Mouse (Mus musculus): ENCODE results near the gene Tenm1. TPM values are rescaled to one million over a fixed set of nuclear protein-coding genes. Genes with fewer than 3 reads are reported as not detected.
A peak's percentile ranks its signal among the peaks of the same experiment; 100 is the strongest.

The Tenm1 gene
- polyA plus RNA-seq, 1 experiment = 14.6 TPM

DNA sequence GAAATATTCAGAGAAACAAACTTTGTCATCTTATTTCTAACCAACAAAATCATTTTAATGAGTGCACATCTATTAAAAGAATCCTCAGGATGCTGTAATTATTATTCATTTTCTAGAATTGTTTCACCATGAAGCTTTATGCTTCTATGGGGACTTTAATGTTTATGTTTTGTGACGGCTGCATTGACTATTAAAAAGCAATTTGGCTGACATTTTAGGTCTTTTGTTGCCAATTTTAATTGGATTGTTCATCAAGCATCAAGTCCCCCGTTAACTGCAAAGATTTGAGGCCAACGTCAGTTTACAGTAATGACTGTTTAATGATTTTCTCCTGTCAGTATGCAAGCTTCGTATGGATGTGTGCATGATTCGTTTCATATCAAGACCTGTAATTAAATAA, 461.3 kb downstream of the Tenm1 start:
- DNase-seq (ENCODE audit: extremely low spot score in 1 of 2, low spot score in 1 of 2) = no peak

DNA sequence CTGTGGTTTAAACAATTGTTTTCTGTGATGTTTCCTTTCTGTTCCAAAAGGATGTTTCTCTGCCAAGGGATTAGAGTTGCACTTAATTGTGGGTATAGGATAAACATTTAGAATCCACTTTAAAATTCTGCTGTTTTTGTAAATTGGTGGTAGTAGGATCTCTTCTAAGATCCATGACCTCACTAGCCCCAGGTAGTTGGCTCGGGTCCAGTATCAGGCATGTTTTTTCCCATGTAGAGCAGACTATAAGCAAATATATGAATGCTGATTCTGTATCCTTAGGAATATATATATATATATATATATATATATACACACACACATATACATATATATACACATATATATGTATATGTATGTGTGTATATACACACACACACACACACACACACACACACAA, 567.2 kb downstream of the Tenm1 start:
- DNase-seq (ENCODE audit: extremely low spot score in 1 of 2, low spot score in 1 of 2) = no peak

DNA sequence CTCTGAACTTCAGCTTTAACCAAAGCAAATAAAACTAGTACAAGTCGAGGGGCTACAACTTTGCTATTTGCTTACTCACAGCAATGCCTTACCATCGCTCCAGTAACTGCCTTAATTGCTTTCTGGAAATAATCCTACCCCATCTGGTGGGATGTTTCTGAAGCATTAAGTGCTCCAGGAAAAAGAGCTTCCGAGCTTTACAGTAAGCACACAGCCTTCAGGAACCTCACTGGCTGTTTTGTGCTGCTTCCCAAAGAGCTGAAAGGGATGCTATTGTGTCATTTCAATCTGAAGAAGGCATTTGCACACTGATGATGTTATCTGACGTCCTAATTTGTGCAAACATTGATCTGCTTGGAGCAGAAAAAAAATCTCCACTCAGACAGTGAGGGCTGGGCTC, 647.4 kb downstream of the Tenm1 start:
- DNase-seq (ENCODE audit: extremely low spot score in 1 of 2, low spot score in 1 of 2) = no peak

DNA sequence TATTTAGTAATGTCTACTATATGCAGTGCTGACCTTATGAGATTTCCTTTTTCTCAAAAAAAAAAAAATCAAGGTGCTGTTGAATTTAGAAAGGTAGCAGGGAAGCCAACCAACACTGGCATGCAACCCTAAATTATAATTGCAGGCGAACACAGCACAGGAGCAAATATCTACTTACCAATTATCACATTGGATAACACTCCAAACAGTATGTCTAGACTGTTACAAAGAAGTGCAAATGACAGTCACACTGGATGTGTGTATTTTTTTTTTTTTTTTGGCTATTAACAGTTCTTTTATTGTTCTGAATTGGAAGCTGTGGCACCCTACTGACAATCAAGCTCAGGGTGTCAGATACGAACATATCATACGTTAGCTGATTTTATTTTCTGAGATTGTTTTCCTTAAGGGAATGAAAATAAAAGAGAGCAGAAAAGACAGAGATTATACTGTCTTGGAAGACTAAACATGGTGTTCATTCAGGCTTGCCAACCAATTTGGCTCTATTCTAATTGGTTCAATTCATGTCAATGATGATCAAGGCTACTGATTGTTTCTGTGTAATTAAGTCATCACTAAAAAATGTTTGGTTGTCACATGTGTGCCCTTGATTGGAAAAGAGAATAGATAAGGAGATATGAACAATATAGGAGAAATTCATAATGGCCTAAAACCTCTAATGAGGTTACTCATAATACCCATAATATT, 710.7 kb downstream of the Tenm1 start:
- no peak for DNase-seq (ENCODE audit: extremely low spot score in 1 of 2, low spot score in 1 of 2)

DNA sequence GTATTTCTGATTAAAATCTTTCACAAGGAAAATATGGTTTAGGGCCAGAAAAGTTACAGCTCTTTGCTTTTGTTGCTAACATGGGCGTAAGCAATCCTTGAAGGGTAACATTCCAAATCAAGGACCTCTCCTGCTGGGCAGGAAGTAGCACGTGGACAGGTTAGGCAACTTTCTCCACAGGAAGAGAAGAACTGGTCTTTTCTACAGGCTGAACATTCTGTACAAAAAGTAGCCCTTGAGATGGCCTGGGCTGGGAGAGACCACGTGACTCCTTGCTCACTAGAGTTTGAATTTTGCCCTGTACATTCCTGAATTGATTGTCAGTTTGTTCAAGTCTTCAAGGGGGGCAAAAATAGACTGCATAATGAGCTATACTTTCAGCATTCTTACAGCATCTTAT, 728.6 kb downstream of the Tenm1 start:
- DNase-seq (ENCODE audit: extremely low spot score in 1 of 2, low spot score in 1 of 2) = no peak

DNA sequence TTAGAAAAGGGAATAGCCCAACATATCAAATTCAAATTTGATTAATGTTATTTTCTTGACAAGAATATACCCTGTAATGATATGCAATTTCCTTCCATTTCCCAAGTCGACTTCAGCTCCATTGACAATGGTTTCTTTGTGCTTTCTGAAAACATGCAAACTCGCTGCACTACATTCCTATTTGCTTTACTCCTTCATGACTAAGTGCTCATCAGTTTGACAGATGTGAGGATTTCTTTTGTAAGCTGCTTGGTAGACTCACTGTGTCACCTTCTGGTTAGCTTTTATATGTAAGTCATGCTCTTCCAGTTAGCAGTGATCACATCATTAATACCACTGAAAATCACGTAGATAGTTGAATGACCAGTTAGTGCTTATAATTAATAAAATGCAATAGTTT, 781.8 kb downstream of the Tenm1 start:
- no peak for DNase-seq (ENCODE audit: extremely low spot score in 1 of 2, low spot score in 1 of 2)

DNA sequence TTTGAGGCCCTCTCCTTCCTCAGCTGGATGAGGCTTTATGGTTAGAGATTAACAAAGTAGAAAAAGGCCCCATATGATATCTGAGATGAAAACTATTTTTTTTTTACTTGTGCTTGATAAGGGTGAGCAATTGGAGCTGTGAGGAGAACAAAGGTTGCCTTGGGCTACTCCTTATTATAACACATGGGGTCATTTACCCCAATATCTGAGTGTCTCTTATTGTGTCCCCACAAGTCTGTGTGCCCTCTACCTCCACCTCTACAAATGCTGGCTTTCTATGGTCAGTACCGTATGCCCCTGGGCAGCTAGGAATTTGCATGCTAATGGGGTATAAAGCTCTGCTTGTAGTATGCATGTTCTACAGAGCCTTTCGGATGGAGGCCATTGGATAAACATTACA, 848.4 kb downstream of the Tenm1 start:
- DNase-seq (ENCODE audit: extremely low spot score in 1 of 2, low spot score in 1 of 2) = no peak

DNA sequence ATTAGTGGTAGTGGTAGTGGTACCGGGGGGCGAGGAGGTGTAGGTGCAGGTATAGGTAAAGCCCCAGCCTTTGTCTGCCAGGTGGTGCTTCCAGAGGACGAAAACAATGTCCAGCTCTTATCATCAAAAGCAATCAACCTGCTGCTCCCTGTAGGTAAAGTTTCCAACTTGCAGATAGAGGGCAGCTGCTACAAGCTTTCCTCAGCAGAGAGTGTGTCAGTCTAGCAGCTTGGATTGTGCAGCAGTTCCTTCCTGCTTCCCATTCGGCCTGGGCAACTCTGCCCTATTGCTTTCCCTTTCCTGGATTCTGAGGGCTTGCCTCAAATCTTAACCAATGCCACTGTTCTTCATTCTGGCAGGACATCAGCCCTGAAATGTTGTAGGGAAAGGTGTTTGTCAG, 870.2 kb downstream of the Tenm1 start:
- DNase-seq (ENCODE audit: extremely low spot score in 1 of 2, low spot score in 1 of 2) = no peak

DNA sequence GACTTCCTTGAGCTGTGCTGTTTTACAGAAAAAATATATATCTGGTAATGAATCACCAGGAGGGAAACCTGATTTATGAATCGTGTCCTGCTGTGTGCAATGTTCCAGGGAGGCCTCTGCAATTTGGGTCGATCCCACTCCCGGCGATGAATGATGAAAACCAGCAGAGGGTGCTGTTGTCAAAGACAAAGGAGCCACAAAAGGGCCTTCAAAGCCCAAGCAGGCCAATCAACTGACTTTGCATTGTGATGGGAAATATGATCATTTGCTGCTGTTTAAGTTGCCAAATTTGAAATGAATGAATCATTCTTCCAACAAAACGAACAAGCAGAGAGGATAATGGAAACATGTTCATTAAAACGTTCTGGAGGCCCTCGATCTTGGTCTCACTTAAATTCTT, 871.6 kb downstream of the Tenm1 start:
- DNase-seq (ENCODE audit: extremely low spot score in 1 of 2, low spot score in 1 of 2) = peak; percentile 7 to 78

DNA sequence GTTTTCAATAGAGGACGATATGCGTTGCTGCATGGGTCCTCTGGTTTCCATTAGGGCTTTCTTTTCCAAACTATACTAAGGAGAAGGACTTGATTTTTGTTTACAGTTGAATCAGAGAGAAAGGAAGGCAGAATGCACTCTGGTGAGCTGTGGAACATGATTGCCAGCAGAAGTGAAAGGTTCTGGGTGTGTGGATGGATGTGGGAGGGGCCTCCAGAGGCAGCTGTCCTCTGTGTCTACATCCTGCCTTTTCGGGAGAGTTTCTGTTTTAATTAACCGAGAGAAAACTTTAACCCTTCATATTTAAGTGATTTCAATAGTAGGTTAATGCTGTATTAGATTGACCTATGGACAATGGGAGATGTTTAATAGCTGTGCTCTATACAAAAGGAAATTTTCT, 880.4 kb downstream of the Tenm1 start:
- no peak for DNase-seq (ENCODE audit: extremely low spot score in 1 of 2, low spot score in 1 of 2)

DNA sequence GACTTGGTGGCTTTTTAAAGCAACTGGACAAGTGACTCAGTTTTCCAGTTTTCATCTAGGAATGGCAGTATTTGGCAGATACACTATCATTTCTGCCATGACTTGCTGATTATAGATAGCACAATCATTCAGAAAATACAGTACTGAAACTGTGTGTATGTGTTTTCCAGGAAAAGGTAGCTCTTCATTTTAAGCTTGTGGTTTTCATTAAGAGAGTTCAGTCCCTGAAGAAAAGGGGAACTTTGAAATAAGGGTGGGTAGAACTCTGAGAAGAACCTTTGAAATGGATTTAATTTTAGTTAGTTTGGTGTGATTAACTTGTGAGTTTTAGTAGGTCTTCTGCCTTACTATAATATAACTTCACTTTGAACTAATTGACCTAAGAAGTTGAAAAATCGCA, 883.9 kb downstream of the Tenm1 start:
- DNase-seq (ENCODE audit: extremely low spot score in 1 of 2, low spot score in 1 of 2) = no peak

DNA sequence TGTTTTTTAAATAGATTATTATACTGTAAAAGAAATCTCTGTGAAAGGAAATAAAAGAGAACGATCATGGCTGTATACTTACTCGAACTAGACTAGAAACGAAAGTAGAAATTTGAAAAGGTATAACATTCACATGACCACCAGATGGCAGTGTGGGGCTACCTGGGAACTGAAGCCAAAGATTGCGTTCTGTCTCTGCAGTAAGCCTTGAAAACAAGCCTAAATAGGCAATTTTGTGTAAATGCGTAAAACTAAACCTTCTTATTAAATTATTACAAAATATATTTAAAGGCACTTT, 888.2 kb downstream of the Tenm1 start:
- peak; percentile 17 to 88 for DNase-seq (ENCODE audit: extremely low spot score in 1 of 2, low spot score in 1 of 2)

DNA sequence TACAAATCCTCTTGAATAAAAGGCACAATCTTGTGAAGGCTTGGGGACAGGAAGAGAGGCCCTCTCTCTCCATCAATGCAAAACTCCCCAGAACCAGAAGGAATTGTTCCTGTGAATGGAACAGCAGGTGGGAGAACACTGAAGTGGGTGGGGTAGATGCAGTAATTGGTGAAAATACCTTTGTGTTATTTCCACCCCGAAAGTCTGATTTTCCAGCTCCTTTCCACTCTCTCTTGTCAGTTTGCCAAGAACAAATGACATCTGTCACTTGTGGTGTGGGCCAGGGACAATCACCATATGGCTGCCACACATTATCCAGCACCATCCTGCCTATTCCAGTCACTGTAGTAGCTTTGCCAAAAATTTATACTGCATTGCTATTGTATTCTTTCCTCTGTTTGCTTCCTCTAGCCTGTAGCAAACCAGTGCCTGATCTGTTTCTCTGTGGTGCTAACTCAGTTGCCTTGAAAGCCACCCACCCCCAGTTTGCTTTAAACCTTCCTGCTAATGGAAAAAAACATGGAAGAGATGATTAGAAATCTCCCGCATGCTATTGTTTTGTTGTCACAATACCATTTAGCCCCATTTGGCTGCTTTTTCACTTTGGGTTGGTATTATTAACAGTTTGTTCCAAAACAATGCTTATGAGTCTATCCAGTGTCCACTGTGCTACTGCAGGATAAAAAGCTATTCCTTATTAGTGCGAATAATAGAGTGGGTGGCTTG, 888.7 kb downstream of the Tenm1 start:
- DNase-seq (ENCODE audit: extremely low spot score in 1 of 2, low spot score in 1 of 2) = peak in 1 of 2 experiments; percentile 26

DNA sequence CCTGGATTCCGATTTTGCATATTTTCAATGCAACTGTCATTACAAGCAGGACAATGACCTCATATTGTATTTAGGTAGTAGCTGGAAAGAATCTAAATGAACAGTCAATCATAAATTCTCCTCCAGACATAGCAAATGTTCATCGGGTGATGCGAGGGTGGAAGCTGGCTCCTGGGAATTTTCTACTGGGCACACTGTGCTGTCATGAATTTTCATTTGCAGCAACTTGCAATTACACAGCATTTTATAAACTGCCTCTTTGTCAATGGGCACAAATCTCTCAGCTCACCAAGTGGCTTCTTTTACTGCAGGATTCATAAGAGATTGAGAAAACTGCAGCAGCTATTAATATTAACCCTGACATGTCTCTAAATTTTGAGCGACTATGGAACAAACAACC, 898.2 kb downstream of the Tenm1 start:
- no peak for DNase-seq (ENCODE audit: extremely low spot score in 1 of 2, low spot score in 1 of 2)

DNA sequence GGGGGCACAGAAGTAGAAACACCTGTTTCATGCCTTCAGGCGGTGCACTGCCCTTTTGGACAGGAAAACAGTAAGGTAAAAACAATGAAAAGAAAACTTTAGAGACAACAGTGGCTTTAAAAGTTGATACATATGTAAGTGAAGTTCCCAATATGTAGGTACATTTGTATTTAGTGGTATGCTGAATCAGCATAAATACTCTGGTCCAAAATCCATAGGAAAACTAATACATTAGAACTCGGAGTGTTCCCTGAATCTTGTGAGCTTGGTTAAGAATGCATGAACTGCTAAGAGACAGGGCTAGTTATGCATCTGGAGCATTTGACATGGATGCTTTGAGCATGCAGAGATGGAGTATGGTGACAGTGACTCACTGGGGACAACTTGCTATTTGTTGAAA, 906.1 kb downstream of the Tenm1 start:
- DNase-seq (ENCODE audit: extremely low spot score in 1 of 2, low spot score in 1 of 2) = no peak

DNA sequence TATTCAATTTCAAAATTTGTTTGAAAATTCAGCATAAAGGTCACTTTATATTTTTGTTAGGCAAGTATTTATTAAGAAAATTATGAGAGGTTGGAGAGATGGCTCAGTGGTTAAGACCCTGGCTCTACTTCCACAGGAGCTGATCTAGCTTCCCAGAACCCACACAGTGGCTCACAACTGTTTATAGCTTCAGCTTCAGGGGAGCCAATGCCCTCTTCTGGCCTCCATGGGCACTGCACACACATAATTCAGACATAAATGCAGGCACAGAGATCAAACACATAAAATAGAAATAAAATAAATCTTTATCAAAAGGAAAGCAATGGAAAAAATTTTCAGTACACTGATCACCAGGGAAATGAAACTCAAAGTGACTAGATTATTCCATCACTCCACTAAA, 916.4 kb downstream of the Tenm1 start:
- DNase-seq (ENCODE audit: extremely low spot score in 1 of 2, low spot score in 1 of 2) = no peak

DNA sequence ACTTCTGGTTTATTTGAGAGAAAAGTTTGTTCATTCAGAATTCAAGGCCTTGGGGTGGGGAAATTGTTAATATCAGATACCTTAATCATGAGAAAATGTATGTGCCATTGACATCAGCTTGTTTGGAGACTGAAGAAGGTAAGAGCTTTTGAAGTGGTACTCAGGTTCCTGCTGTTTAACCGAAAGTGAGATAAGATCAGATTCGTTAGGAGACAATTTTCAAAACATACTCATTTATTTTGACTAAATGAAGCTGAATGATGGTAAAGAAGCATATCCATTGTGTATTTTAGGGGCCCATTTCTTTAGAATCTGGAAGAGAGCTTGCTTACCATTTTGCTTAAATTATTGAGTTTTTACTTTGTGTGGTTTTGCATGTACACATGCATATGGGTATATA, 917.8 kb downstream of the Tenm1 start:
- DNase-seq (ENCODE audit: extremely low spot score in 1 of 2, low spot score in 1 of 2) = no peak

DNA sequence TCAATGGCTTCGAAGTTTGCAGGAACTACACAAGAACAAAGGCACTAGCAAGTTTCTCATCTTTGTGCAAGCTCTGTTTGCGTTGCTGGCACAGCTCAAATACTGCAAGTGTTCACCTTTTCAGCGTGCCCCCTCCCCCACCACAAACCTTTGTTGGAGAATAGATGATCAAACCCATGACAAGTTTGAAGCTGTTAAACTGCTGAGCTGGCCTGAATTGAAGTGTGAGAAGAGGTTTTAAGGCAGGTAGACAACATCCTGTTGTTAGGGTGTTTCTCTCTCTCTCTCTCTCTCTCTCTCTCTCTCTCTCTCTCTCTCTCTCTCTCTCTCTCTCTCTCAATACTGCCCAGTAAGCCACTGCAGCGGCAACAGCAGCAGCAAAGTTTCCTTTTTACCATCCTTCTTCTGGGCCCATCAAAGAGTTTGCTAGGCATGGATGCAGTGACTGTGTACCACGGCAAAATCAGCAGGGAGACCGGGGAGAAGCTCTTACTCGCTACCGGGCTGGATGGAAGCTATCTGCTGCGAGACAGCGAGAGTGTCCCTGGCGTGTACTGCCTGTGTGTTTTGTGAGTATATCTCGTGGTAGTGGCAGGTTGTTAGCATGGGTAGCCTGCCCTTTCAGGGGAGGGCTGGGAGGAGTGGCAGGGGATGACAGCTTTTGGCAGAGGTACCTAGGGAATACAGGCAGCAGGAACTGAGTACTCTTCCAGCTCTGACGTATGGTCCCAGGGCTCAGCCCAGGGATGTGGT, 926.5 kb downstream of the Tenm1 start, which contains the start of gene Sh2d1a:
Gene Sh2d1a, plus strand, starts transcription at position 163 of the 753 bp plus-strand sequence.
- DNase-seq (ENCODE audit: extremely low spot score in 1 of 2, low spot score in 1 of 2) = no peak

DNA sequence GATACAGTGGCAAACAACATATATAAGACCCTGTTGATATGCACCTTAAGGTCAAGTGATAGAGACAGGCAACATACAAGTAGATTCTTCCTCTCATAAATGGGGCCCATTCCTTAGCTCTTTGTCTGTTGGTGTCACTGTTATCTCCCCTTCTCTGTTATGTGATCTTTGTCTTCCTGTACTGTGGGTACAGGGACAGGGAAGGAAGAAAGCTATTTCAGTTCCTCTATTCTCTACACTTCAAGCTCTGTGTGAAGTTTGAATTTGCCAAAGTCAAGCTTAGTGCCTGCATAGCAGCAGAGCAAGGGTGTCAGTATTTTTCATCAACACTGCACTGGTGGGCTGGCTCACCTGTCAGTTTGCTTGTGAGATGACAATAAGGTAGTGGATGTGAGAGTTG, 928.4 kb downstream of the Tenm1 start:
- no peak for DNase-seq (ENCODE audit: extremely low spot score in 1 of 2, low spot score in 1 of 2)

DNA sequence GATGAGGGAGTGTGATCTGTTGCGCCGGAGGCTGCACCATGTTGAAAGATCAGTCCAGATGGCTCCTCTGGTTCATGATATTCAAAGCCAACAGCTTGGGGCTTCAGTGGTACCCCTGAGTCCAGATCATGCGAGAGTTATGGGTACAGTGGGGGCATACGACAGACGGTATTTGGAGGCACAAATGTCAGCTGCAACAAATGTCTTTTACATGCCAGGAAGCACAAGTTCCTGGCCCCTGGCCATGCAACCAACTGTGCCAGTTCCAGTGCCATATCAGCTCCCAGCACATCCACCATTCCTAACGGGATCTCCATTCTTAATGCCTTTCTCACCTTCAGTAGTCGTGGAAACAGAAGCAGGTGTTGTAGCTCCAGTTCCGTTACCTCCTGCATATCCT, 938.6 kb downstream of the Tenm1 start:
- DNase-seq (ENCODE audit: extremely low spot score in 1 of 2, low spot score in 1 of 2) = no peak

DNA sequence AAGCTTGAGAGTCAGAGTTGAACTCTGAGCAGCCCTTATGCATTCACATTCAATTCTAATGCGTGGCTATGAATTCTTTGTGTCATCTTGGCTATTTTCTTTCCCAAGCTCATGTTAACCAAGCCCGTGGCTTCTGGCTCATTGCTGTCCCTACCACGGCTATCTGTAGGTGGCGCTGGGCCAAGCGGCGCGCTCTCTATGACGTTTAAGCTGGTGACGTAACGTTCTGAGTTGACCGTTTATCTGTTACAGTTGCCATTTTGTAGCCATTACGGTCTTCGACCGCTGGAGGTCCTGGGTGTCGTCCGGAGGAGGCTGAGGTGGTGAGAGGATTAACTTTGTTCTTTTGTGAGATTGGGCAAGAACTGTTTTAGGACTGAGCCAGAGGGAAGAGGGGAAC, 939.5 kb downstream of the Tenm1 start, which contains the start of gene Tex13c2:
Gene Tex13c2, plus strand, starts transcription at position 246 of the 400 bp plus-strand sequence.
- no peak for DNase-seq (ENCODE audit: extremely low spot score in 1 of 2, low spot score in 1 of 2)
